Mouse (Mus musculus) megakaryocyte-erythroid progenitor cell, adult 5-6 weeks (primary cell): ENCODE results near the gene Nav3. TPM values are rescaled to one million over a fixed set of nuclear protein-coding genes. Genes with fewer than 3 reads are reported as not detected.

Source experiments
- ATAC-seq: replicated peaks from 2 replicates; pipeline ENCODE4 v1.8.0; 2016; ENCODE audit warnings: mild to moderate bottlenecking, inconsistent platforms; ENCODE audit not compliant: severe bottlenecking, poor library complexity, low FRiP score, low TSS enrichment
- total RNA-seq, 2 experiments: library from RNA; stranded (forward) in 1 of 2; stranded (reverse) in 1 of 2; fragments of 200-1000, 215-1000 nt in 1 of 2; fragments of >200 nt in 1 of 2; fragmentation: Nextera tagmentation in 1 of 2; gene quantifications; 2 replicates each; pipeline ENCODE4 v1.2.3; 2014 to 2017

The Nav3 gene
- total RNA-seq, 2 experiments from 2014 or later, result not detected

DNA sequence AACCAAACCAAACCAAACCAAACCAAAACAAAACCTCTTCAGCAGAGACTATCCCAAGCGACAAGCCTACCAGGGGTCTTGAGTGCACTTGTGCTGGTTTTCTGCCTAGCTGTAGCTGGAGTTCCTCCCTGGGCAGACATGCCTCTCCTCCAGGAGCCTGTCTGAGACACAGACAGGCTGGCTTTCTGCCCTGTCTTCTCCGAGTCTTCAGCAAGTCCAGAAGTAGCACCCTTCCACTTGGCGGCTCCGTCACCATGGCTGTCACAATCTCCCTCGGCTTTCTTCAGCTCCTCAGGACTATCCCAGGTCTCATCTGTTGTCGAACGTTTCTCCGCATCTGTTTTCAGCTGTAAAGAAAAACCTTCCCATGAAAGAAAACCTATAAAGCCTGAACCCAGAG lies 686.9 kb downstream of the Nav3 start:
- no peak for ATAC-seq

DNA sequence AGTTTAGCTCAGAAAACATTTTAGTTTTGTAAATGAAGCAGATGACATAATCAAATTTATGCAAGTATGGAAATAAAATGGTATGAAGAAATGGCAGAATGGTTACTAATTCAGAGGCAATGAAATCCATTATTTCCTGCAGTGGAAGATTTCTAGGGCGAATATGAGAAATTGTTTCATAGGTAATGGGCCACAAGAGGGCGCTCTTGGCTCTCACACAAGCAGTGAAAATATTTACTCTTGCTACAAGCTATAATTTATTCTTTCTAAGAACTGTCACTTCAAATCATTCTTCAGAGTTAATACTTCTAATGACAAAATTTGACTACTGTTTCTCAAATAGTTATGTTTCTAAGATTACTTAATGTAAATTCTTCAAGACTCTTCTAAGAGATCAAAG lies 690.4 kb downstream of the Nav3 start:
- ATAC-seq, result no peak

DNA sequence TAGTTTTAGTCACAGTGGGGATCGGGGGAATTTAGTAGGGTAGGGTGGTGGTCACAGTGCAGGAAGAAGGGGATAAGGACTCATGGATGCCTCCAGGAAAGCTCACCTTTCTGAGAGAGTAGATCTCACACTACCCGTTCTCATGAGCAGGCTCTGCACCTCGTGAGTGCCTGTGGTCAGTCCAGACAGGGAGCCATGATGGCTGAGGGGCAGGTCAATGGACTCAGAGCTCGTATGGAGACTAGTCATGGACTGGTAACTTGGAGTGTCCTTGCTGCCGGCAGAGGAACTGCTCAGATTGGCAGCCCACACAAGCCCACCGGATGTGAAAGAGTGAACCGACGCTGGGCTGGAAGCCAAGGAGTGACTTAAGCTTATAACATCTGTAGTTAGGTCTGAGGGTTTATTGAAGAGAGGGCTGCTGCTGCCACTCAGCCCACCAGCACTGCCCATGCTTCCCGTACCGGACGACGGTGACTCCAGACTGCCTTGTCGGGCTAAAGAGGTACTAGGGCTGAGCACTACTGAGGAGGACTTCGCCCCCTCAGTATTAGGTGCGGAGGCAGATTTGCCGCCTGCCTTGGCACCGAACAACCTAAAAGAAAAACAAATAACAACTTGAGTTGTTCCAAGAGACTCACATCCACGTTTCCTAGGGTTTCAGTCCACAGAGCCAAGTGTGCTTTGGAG lies 691.4 kb downstream of the Nav3 start:
- ATAC-seq, result no peak

DNA sequence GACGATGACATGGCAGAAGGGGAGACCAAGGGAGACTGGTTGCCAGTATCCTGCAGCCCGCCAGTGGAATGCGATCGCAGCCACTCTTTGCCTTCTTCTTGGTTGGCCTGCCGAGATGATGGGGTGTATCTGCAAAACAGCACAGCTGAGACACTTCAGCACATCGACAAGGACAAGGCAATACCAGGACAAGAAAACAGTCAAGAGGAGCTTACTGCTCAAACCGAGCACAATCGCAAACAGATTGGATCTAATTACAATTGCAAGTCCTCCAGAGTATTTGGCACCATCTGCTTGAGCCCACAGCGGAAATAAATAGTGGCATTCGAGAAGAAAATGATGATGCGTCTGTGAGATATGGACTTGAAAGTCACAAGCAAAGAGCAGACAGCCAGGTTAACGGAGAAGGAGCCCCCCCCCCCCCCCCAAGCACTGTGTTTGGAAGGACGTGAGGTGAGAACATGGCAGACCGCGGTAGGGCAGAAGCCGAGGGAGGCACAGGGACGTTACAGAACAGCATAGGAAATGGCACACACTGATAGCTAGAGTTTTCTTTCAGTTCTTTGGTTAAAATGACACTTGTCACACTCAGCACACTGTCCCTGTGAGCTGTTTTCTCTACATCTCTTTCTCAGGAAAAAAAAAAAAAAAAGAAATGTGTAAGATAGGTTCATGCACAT lies 696.9 kb downstream of the Nav3 start:
- no peak for ATAC-seq

DNA sequence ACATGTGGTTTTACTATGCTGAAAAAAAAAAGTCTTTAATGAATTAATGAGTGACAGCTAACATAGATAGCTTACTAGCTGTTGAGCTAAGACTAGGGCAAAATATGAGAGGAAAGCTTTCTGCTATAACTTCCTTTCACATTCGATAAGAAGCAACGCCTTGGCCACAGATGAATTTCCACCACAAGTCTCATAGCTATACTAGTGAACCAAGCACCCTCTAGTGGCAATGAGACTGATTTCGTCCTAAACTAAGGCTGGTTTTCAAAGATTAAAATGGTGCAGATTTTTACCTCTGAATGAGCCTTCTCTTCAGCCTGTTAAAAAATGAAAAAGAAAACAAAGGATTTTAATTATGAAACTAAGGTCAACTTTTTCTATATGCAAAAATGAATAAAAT lies 709.1 kb downstream of the Nav3 start:
- 0 out of 2 replicates have a peak, but pooled peaks have one; percentile 59 for ATAC-seq

DNA sequence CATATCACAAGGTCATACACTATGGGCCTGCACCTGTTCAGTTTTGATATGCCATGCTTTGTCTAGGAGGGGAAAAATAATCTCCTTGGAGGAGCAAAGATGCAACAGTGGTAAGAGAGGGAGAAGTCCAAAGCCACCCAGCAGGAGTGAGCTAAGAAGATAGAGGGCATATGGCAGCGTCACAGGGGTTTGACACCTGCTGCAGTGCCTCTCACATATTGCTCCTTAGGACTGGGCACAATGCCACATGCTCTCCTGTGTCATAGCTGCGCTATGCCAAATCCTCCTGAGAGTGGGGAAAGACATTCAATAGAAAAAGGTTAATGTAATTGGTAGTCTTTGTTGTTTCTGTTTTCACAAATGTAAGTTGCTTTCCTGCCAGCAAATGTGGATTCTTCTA lies 714.3 kb downstream of the Nav3 start:
- ATAC-seq, result no peak

DNA sequence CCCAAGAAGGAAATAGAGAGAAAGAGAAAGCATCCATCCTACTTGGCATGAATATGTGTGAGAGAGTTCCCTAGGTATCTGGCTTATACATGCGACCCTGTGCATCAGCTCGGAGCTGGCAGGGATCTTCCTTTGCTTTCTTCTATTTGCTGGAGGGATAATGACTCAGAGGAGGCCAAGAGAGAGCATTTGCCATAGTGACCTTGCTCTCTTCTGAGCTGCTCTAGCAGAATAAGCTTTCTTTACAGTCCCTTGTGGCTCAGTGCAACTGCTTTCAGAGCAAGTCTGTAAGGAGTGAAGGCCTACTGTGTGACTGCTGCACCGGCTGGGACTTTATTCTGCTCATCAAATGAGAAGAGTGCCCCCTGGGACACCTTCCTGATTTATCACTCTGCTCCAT lies 715.7 kb downstream of the Nav3 start:
- no peak for ATAC-seq

DNA sequence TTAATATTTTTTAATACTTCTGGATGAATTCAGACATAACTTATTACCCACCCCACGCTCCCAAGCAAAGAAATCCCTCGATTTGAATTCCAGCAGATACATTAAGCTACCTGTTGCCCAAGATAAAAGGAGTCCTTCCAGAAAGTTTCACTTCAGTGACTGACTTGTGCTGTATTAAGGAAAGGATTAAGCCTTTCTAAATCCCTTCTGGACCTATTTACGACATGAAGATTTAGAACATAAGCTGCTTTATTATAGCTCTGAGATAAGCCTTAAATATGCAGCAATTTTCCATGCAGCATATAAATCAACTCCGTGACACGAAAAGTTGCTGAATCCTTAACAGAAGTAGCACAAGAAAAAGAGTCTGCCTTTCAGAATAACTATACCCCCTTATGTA lies 732.4 kb downstream of the Nav3 start:
- no peak for ATAC-seq

DNA sequence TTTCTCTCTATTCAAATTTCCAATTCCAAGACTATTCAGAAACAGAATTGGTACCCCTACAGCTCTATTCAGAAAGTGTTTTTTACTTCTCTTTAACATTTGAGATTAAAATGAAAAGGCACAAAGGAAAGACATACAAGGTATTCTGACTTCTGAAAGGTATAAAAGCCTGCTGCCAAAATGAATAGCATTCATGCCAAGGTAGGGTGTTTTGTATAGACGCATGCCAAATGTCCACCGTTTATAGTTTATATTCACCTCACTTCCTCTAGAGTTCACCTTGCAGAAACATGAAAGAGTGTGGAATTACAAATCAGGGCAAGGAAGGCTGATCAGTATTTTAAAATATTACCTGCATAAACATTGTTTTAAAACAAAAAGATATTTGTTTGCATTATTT lies 737.2 kb downstream of the Nav3 start:
- ATAC-seq, result no peak

DNA sequence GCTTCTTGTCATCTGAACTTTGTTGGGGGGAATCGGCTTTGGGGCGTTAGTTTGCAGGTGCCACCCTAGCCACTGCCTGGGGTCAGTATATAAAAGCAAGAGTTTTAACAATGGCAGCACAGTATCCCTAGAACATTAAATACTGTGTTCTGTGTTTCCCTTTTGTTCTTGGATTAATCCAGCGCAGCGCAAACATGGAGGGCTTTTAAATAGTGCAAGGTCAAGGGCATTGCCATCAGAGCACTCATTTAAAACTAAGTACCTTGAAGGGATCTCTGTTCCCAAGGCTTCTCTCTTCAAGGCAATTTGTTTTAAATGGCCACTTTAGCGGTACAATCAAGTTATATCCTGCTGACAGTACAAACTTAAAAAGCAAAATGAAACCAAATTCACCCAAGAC lies 737.6 kb downstream of the Nav3 start:
- ATAC-seq, result no peak

DNA sequence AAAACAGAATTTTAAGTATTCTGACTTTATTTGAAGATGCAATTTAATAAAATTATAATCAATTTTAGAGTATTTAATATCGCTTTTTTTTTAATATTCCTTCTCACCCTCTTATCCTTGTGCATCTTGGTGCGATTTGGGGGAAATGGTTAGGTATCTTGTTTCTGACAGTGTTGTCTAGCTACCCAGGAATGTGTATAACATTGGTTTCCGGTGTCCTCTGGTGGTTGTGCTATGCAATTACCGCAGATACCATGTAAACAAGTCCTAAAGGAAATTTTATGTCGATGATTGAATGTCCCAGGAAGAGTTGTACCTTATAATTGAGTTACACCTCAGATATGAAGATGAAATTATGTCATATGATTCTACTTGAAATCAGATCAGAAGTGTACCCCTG lies 743.0 kb downstream of the Nav3 start:
- no peak for ATAC-seq

DNA sequence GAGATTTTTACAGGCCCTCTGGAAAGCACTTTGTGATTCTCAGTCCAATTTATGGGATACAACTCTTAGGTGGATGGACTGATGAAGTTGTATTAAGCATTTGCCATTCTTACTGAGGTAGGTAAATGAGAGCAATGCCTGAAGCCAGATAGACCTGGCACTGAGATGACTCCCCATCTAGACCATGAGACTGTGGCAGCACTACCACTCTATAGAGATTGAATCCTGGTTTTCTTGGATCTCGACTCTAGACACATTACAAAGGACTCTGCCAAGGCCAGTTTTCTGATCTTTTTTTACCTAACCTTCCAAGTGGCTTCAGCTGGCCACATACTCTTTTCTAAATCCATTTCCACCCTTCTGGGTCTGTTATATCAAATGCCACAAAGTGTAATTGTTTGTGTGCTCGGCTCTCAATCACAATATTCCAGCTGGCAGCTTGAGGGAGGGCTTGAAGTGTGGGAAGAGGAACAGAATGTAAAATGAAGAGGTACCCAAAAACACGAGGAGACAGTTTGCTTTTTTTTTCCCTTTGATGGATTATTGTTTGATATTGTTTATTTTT lies 756.2 kb downstream of the Nav3 start:
- no peak for ATAC-seq

DNA sequence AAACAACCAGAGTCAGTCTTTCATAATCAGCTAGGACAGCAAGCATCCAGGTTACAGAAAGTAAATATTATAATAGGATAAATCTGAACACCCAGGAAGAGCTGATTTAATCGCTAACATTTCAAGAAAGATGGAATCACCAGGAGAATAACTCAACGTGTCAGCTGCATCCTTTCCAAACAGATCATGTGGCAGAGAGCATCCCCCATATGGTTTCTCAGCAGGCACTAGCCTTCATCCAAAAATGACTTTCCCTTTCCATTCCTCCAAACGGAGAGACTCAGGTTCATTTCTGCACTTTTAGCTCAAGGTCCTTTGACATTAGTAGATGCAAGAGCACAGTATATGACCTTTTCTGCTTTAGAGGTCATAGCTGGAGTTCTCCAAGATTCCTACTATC lies 765.4 kb downstream of the Nav3 start:
- ATAC-seq, result no peak

DNA sequence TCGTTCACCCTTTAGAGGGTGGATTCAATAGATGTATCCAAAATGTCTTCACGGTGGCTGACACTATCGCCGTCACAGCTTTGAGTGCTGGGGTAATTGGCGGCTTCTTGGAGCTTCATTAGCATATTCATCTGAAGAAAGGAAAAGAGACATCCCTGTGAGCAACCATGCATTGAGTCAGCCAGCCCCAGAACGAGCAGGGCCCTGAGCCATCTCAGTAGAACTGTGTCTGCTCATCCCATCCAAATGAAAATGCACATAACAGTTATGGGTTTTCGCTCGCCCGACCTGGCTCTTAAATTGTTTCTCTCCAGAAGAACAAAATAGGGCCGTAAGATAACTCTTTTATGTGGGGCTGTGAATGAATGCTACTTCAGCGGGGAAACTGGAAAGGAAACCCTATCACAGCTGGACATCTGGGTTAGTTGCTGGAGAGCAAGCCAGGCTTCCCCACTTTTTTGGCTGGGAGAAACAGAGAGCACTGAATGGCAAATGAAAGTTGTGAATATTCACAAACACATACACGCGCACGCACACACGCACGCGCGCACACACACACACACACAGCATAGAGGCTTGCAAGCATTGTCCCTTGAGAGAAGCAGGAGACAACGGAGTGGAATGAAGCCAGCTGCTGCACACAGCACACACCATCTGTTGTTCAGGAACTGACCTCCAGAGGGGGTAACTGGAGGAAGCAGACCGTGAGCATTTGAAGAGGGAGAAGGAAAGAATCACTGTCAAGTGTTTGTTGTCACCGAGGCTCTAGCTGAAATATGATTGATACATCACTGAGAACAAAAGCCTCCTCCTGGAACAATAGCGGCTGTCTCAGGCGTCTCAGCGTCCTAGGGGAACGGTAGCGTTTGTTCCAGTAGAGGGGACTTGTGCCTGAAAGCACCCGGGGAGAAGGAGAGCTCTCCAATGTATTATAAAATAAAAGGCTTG lies 771.6 kb downstream of the Nav3 start:
- no peak for ATAC-seq

DNA sequence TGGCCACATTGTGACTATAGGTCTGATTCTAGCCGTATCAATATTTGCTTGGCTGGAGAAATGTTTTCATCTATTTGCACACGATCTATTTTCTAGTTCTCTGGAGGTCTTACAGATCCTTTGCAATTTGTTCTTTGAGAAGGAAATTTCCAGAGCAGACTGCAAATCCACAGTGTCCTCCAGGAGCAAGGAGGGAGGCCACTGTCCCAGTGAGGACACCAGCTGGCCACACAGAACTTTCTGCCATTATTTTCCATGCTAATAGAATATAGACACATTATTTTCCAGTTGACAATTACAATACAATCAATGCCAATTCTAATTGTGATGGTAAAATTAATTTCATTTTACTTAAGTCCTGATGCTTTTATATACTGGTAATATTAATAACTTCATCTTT lies 783.1 kb downstream of the Nav3 start:
- ATAC-seq, result no peak

DNA sequence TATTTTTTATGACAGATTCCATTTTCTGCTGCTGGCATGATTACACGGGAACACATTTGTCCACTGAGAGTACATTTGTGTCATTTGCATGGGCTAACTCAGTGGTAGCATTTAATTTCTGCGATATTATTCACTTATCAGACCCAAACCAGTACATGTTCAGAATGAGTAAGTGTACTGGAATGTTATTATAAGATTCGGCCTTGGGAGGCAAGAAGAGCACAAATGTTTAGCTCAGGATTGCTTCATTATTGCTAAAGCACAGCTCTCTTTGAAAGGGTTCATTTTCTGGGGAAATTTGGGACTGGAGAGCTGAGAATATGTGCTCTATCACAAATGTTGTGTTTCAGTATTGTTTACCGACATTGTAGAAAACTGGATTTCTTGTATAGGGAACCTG lies 788.6 kb downstream of the Nav3 start:
- no peak for ATAC-seq

DNA sequence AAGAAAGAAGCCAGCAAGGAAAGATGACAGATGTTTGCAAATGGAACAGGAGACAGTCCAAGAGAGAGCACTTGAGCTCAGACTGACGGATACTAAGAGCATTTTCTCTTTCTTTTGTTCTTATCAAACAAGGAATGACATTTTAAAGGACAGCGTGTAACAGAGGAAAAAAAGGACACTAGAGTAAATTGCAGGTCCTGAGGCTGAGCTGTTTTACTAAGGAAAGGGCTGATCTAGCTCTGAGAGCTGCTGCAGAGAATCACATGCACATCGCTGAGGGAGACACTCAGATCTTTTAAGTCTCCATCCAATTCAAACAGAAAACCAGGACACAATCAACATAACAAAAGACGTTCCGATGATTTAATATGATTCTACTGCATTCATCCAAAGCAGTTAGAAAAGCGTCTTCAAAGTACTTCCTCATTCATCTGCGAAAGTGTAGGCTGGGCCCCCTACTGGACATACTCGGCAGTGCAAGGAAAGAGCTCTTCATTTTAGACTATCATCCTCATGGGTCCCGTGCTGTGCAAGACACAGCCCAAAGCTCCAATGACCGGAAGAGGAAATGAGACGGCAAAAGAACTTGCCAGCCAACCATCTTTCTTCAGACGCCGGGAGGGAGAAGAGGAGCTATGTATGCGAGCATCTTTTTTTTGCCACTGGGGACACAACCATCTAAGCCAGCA lies 791.2 kb downstream of the Nav3 start:
- peak; percentile 97 for ATAC-seq

DNA sequence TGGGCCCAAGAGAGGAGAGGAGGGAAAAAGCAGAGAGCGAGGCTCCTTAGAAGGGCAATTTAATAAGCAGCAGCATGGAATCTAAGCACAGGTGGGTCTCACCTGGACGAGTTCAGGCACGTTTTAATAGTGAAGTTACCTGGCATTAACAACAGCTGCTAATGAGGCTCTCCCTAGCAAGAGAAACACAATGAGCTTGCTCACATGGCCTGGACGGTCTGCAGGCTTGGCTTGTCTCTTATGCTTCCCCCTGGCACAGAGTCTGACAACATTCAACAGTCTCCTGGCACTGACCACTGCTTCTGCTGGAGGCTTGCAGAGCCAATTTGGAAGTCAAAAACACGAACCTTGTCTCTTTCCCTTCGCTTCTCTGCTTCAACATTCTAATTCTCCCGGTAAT lies 804.5 kb downstream of the Nav3 start:
- no peak for ATAC-seq

DNA sequence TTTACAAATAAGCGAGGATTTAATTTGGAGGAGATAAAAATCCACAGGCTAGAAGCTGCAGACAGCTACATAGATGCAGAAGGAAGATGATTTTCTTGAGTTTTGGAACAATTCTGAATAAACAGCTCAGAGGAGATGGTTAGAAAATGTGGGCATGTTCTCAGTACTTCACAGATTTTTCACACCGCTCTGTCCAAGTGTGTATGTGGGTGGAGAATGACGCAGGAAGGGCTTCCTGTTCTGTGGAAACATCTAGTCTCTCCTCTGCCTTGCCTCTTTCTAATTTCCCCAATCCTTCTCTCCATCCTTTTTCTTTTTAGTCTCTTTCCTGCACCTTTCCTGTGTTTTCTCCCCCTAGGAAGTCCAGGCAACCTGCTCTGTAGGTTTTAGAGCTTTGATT lies 812.4 kb downstream of the Nav3 start:
- ATAC-seq, result no peak

DNA sequence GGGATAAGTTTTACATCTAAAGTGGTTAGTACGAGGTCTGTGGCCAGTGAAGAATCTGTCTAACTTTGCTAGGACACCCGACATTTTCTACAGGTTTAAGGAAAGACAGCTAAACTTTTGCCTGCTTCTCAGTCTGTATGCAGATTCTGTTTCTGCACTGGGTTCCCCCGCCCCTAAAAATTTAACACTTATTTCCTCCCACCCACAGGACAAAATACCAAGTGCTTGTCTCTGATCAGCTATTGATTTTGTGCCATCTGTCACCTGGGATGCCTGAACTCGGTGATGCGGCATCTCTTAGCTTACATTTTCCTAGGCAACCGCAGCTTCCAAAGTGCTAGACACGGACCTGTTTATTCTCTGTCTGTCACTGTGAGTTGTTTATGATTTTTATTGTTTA lies 814.2 kb downstream of the Nav3 start:
- ATAC-seq, result no peak
